Mouse (Mus musculus) spleen, adult 10 weeks (tissue): ENCODE data around the gene Bcl9l. TPM values are rescaled to one million over a fixed set of nuclear protein-coding genes. Genes with fewer than 3 reads are reported as not detected.

Source experiments
- polyA plus RNA-seq: library from polyadenylated mRNA; stranded (reverse); fragments of 350-450 nt; fragmentation: Illumina TruSeq; extraction: RNeasy Lipid Tissue Mini Kit (QIAGEN cat#74804); gene quantifications from one replicate; pipeline ENCODE4 v1.2.3, GENCODE M21; 2015; ENCODE audit warnings: low replicate concordance; ENCODE audit not compliant: insufficient read depth

Gene Bcl9l
- polyA plus RNA-seq = 6.5 TPM

GRCm38 (mm10) chr9:44482552-44482951 lies at the start of gene Bcl9l:
Gene Bcl9l, plus strand, starts transcription at chr9:44482825.

GRCm38 (mm10) chr9:44440961-44441360 lies 41.7 kb upstream of the Bcl9l start, which contains the start of gene Foxr1:
Gene Foxr1, minus strand, starts transcription at chr9:44441136.

GRCm38 (mm10) chr9:44454891-44455220 lies 27.8 kb upstream of the Bcl9l start, which contains the start of gene Upk2:
Gene Upk2, minus strand, starts transcription at chr9:44454976.

Other genes with a start within 250 kb of the Bcl9l start
- 112 TPM for gene Cbl, start 248.8 kb upstream of the Bcl9l start, polyA plus RNA-seq
- not detected for gene Ccdc153, start 242.1 kb upstream of the Bcl9l start, polyA plus RNA-seq
- 0.10 TPM for gene Pdzd3, start 231.4 kb upstream of the Bcl9l start, polyA plus RNA-seq
- gene Nlrx1, start 214.2 kb upstream of the Bcl9l start, polyA plus RNA-seq = 2.2 TPM
- gene Abcg4, start 194.2 kb upstream of the Bcl9l start, polyA plus RNA-seq = 1.8 TPM
- gene Hinfp, start 177.2 kb upstream of the Bcl9l start, polyA plus RNA-seq = 40.4 TPM
- gene C2cd2l, start 162.5 kb upstream of the Bcl9l start, polyA plus RNA-seq = 5.9 TPM
- gene Dpagt1, start 156.8 kb upstream of the Bcl9l start, polyA plus RNA-seq = 16.7 TPM
- 18.5 TPM for gene H2afx, start 148.1 kb upstream of the Bcl9l start, polyA plus RNA-seq
- gene Hmbs, start 138.6 kb upstream of the Bcl9l start, polyA plus RNA-seq = 79.9 TPM
- 50.6 TPM for gene Vps11, start 121.2 kb upstream of the Bcl9l start, polyA plus RNA-seq
- 55.2 TPM for gene Hyou1, start 103.3 kb upstream of the Bcl9l start, polyA plus RNA-seq
- 15.4 TPM for gene Slc37a4, start 86.0 kb upstream of the Bcl9l start, polyA plus RNA-seq
- gene Rps25, start 75.7 kb upstream of the Bcl9l start, polyA plus RNA-seq = 4,145 TPM
- gene Trappc4, start 75.2 kb upstream of the Bcl9l start, polyA plus RNA-seq = 70.1 TPM
- gene Ccdc84, start 64.3 kb upstream of the Bcl9l start, polyA plus RNA-seq = 54.6 TPM
- gene Foxr1, start 41.7 kb upstream of the Bcl9l start, polyA plus RNA-seq = 0.65 TPM
- not detected for gene Upk2, start 27.8 kb upstream of the Bcl9l start, polyA plus RNA-seq
- gene Cxcr5, start 79.1 kb downstream of the Bcl9l start, polyA plus RNA-seq = 193 TPM
- gene Ddx6, start 122.1 kb downstream of the Bcl9l start, polyA plus RNA-seq = 235 TPM
- gene Treh, start 190.4 kb downstream of the Bcl9l start, polyA plus RNA-seq = not detected